Mouse (Mus musculus): Measurements from ENCODE around the gene Cp.
"Not testable (repeated sequence)": the region's sequence is repeated elsewhere in the genome, so short reads cannot be mapped to it uniquely, and the experiment has no call there.

DNA sequence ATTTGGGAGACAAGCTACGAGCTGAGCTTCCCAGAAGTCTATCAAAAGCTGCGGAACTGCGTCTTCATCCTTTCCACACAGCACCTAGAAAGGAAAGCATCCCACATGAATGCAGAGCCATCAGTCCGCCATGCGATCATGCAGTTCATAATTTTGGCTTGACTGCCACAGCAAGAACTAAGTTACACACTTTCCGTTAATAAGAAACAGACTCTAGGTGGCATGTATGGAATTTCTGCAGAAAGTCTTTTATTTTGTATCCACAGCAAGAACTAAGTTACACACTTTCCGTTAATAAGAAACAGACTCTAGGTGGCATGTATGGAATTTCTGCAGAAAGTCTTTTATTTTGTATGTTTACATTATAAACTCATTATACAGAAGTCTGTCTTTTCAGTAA is 54.1 kb downstream of the Cp start:
- not testable (repeated sequence) for TF ChIP-seq CTCF, POLR2A (IDR thresholded peaks at IDR 0.05; ENCODE audit: extremely low read depth, insufficient read depth, low read length)
